Mouse (Mus musculus) neural tube, embryonic 11.5 days (tissue): ENCODE measurements at regions not wholly inside any gene's neighbourhood (a gene's known extent, or its start where the extent isn't known, plus 50 kb on each side); places are given as distances from the start of the nearest gene placed in this dataset.
A peak's percentile ranks its signal among the peaks of the same experiment; 100 is the strongest.

Experiments used
- ATAC-seq: fragments of 200-750 bp; cut with Nextera tagmentation; 2 replicates; pipeline ENCODE4 v1.8.0; 2017; ENCODE audit warnings: moderate number of reproducible peaks, mild to moderate bottlenecking, moderate TSS enrichment, moderate library complexity; ENCODE audit not compliant: insufficient read depth, low FRiP score, low TSS enrichment
- DNase-seq: peaks from one replicate; pipeline ENCODE4 v3.0.0-alpha.2; 2015; ENCODE audit warnings: low spot score
- H3K27ac ChIP-seq: fragments of 300-500 bp; sonication (generic); 2 replicates; pipeline ENCODE4 v1.5.1; 2014; ENCODE audit warnings: low read depth, mild to moderate bottlenecking, low read length
- H3K27me3 ChIP-seq: fragments of 300-500 bp; sonication (generic); 2 replicates; pipeline ENCODE4 v1.6.1; 2014; ENCODE audit warnings: mild to moderate bottlenecking, low read length, mixed read lengths; ENCODE audit not compliant: control insufficient read depth, insufficient read depth
- H3K36me3 ChIP-seq: fragments of 300-500 bp; sonication (generic); 2 replicates; pipeline ENCODE4 v1.6.1; 2014; ENCODE audit warnings: mild to moderate bottlenecking, low read length, moderate library complexity, mixed read lengths; ENCODE audit not compliant: control insufficient read depth, insufficient read depth
- H3K4me1 ChIP-seq: fragments of 300-500 bp; sonication (generic); 2 replicates; pipeline ENCODE4 v1.6.1; 2014; ENCODE audit warnings: low read length, mixed read lengths; ENCODE audit not compliant: control insufficient read depth, insufficient read depth
- H3K4me2 ChIP-seq: fragments of 300-500 bp; sonication (generic); 2 replicates; pipeline ENCODE4 v1.6.1; 2014; ENCODE audit warnings: low read depth, mild to moderate bottlenecking, moderate library complexity
- H3K4me3 ChIP-seq: fragments of 300-500 bp; sonication (generic); 2 replicates; pipeline ENCODE4 v1.5.1; 2014; ENCODE audit warnings: low read depth, low read length
- H3K9ac ChIP-seq: fragments of 300-500 bp; sonication (generic); 2 replicates; pipeline ENCODE4 v1.6.1; 2014; ENCODE audit warnings: mild to moderate bottlenecking, low read length
- H3K9me3 ChIP-seq: fragments of 300-500 bp; sonication (generic); 2 replicates; pipeline ENCODE4 v1.6.1; 2016; ENCODE audit warnings: low read length; ENCODE audit not compliant: control insufficient read depth
- WGBS: fragments of 180-500 bp; shearing (Covaris S2); extraction: QIAGEN DNeasy Blood & Tissue Kit; methylation state at CpG from one replicate; pipeline ENCODE4 v1.1.7; 2014; 5-methylcytosine and 5-hydroxymethylcytosine counted together

DNA sequence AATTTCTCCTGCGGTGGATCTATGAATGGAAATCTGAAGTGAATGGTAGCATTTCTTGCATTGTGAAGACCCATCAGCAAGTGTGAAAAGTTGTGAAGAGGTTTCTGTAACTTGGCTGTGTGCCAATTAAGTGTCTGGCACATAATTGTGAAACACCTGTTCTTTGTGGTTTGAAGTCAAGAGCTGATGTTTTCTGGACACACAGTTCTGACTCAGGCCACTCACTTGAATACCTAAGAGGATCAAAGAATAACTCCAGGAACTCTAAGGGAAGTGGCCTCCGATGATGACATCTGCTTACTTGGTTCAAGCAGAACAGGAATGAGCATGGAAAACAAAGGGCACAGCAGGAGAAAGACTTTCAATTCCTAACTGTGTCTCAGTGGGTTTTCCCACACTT is 534.2 kb downstream of the 1810013L24Rik start:
- no peak overlapping the region for H3K9ac ChIP-seq
- no peaks in the 10 kb centered on the region for H3K36me3 ChIP-seq
- no peak overlapping the region for H3K4me3 ChIP-seq
- H3K27ac ChIP-seq = no peak overlapping the region
- no peaks in the 10 kb centered on the region for H3K4me1 ChIP-seq
- DNase-seq (no peak), ATAC-seq (0 out of 2 replicates have a peak, but pooled peaks have one; percentile 27)
- no peak overlapping the region for H3K4me2 ChIP-seq
- no peaks in the 10 kb centered on the region for H3K9me3 ChIP-seq
- 35% methylated on average over 2 of the region's 2 CpGs for WGBS
- H3K27me3 ChIP-seq = no peaks in the 10 kb centered on the region

DNA sequence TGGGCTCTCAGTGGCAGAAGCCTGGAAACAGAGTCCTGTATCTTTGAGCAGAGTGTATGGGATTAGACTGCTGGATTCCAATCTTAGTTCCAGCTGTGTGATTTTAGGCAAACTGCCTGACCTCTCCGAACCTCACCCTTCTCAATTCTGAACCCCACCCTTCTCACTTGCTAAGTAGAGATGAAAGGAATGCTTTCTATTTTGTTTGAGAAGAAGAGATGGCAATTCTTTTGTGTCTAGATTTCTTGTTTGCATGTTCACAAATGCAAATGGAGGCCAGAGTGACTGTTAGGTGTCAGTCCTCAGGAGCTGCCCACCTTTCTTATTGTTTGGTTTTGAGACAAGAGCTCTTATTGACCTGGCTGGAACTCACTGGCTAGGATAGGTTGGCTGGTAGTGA is 561.1 kb downstream of the 1810013L24Rik start:
- 57% methylated on average over 1 of the region's 1 CpGs for WGBS
- H3K27ac ChIP-seq = no peak overlapping the region
- no peak for DNase-seq

DNA sequence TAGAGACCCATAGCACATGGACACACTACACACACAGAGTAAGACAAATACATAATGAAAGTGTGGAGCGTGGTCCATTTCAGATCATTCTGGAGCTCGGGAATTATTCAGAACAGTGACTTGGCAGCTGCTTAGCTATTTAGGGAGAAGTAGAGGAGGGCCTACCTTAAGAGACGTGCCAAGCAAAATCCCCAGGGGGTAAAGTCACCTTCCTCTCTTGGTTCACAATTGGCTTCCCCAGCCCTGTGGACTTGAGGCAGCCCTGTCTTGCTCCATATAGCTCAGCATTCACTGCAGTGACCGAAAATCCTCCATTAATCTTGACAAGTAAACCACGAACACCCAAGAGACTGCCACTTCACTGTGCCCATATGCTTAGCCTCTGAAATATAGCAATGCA is 574.8 kb downstream of the 1810013L24Rik start:
- Histone ChIP-seq H3K4me3 (no peak overlapping the region), H3K27ac (no peak overlapping the region), H3K9me3 (no peaks in the 10 kb centered on the region), H3K9ac (no peak overlapping the region), H3K4me1 (no peaks in the 10 kb centered on the region), H3K27me3 (no peaks in the 10 kb centered on the region), H3K4me2 (no peak overlapping the region), H3K36me3 (no peaks in the 10 kb centered on the region)
- ATAC-seq (no peak), DNase-seq (no peak)
- WGBS = 82% methylated on average over 5 of the region's 5 CpGs

More for the DNA sequence above, 561.1 kb downstream of the 1810013L24Rik start:
- Histone ChIP-seq H3K4me1 (no peaks in the 10 kb centered on the region), H3K36me3 (no peaks in the 10 kb centered on the region), H3K4me3 (no peak overlapping the region), H3K9me3 (no peaks in the 10 kb centered on the region), H3K27me3 (no peaks in the 10 kb centered on the region), H3K9ac (no peak overlapping the region), H3K4me2 (no peak overlapping the region)
- ATAC-seq = no peak

- no peak for ATAC-seq
- WGBS = 69% methylated on average over 1 of the region's 1 CpGs
- H3K9me3 ChIP-seq = no peaks in the 10 kb centered on the region
- H3K27me3 ChIP-seq = no peaks in the 10 kb centered on the region
- no peaks in the 10 kb centered on the region for H3K36me3 ChIP-seq
- no peak overlapping the region for H3K4me2 ChIP-seq
- no peak overlapping the region for H3K9ac ChIP-seq
- no peak overlapping the region for H3K27ac ChIP-seq
- H3K4me3 ChIP-seq = no peak overlapping the region
- DNase-seq = no peak
- H3K4me1 ChIP-seq = no peaks in the 10 kb centered on the region
Observed at GRCm38 (mm10) chr16:9408196-9408595, 578.3 kb downstream of the 1810013L24Rik start.

DNA sequence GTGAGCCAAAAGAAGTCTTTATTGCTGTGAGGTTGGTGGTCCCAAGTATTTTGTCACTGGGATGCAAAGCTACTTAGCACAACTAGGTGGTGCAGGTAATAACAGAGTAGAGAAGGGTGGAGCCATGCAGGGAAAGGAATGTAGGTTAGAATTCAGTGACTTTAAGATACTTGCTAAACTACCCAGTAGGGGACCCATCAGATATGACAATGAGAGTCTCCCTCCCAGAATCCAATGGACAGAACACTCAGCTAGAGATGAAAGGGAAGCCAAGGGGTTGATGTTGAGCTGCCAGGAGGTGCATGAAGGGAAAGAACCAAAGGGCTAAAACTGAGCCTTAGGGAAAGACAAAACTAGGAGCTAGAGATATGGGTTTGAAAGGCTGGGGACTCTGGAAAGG is 564.9 kb downstream of the Grin2a start:
- Histone ChIP-seq H3K27me3 (no peaks in the 10 kb centered on the region), H3K4me2 (no peak overlapping the region), H3K9ac (no peak overlapping the region), H3K4me1 (no peaks in the 10 kb centered on the region), H3K36me3 (no peaks in the 10 kb centered on the region), H3K4me3 (no peak overlapping the region), H3K27ac (no peak overlapping the region), H3K9me3 (no peaks in the 10 kb centered on the region)
- DNase-seq (no peak), ATAC-seq (no peak)

DNA sequence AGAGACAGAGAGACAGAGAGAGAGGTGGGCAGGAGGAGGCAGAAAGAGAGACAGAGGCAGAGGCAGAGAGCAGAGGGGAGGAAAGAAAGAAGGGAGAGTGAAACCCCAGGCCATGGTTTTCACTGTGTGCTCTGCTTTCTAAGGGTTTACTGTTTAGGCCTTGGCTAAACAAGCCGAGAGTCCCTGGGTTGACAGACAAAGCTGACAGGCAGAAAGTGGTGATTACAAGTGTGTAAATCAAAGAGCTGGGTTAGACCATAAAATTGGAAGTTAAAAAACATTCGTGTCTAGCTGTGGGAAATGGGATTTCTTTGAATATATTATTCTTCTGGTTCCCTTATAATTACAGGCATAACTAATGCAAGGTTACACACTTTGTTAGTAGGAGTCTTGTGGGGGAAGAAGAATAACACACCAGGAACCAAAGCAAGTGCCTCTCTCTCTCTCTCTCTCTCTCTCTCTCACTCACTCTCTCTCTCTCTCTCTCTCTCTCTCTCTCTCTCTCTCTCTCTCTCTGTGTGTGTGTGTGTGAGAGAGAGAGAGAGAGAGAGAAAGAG is 556.0 kb downstream of the Grin2a start:
- WGBS = 18% methylated on average over 2 of the region's 2 CpGs
- ATAC-seq = peak; percentile 67; the same call in 1 of the 2 replicates
- no peaks in the 10 kb centered on the region for H3K36me3 ChIP-seq
- DNase-seq = peak; percentile 30
- H3K9ac ChIP-seq = no peak overlapping the region
- H3K27me3 ChIP-seq = no peaks in the 10 kb centered on the region
- no peaks in the 10 kb centered on the region for H3K9me3 ChIP-seq
- no peaks in the 10 kb centered on the region for H3K4me1 ChIP-seq
- no peak overlapping the region for H3K4me3 ChIP-seq
- H3K4me2 ChIP-seq = no peak overlapping the region
- no peak overlapping the region for H3K27ac ChIP-seq

DNA sequence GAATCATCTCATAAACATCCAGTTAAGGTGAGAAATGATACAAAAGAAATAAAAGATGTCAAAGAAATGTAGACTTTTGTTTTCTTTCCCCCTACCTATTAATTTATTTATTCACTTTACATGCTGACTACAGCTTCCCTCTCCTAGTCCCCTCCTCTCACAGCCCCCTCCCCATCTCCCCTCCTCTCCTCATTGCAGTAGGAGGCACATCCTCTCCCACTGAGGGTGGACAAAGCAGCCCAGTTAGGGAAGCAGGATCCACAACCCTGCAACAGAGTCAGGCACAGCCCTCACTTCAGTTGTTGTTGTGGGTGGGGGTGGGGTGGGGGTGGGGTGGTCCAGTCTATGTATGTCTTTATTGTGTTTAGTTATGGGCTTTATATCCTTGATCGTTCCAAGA is 555.5 kb downstream of the Grin2a start:
- no peak overlapping the region for H3K4me2 ChIP-seq
- no peaks in the 10 kb centered on the region for H3K4me1 ChIP-seq
- no peaks in the 10 kb centered on the region for H3K36me3 ChIP-seq
- ATAC-seq (peak; percentile 69), DNase-seq (no peak)
- H3K9me3 ChIP-seq = no peaks in the 10 kb centered on the region
- WGBS = 78% methylated on average over 1 of the region's 1 CpGs
- no peaks in the 10 kb centered on the region for H3K27me3 ChIP-seq
- no peak overlapping the region for H3K9ac ChIP-seq
- no peak overlapping the region for H3K27ac ChIP-seq
- no peak overlapping the region for H3K4me3 ChIP-seq

GRCm38 (mm10) chr16:9452058-9452457 is 543.3 kb downstream of the Grin2a start:
- DNase-seq = no peak
- Histone ChIP-seq H3K27ac (no peak overlapping the region), H3K4me1 (no peaks in the 10 kb centered on the region), H3K4me2 (no peak overlapping the region), H3K9ac (no peak overlapping the region), H3K36me3 (no peaks in the 10 kb centered on the region), H3K9me3 (no peaks in the 10 kb centered on the region), H3K4me3 (no peak overlapping the region), H3K27me3 (no peaks in the 10 kb centered on the region)
- WGBS = 74% methylated on average over 4 of the region's 4 CpGs
- no peak for ATAC-seq

- no peak overlapping the region for H3K4me2 ChIP-seq
- DNase-seq = no peak
- H3K4me1 ChIP-seq = no peaks in the 10 kb centered on the region
- H3K27me3 ChIP-seq = no peaks in the 10 kb centered on the region
- no peak overlapping the region for H3K4me3 ChIP-seq
- no peak overlapping the region for H3K27ac ChIP-seq
- H3K9ac ChIP-seq = no peak overlapping the region
- 76% methylated on average over 6 of the region's 6 CpGs for WGBS
- H3K9me3 ChIP-seq = no peaks in the 10 kb centered on the region
- no peak for ATAC-seq
- no peaks in the 10 kb centered on the region for H3K36me3 ChIP-seq
Observed at GRCm38 (mm10) chr16:9457574-9457973, 537.8 kb downstream of the Grin2a start.
